Mouse (Mus musculus) cerebellum, adult 9-10 months (tissue): ENCODE data around the gene Pabpc4.
A peak's percentile ranks its signal among the peaks of the same experiment; 100 is the strongest.
"Not testable (repeated sequence)": the region's sequence is repeated elsewhere in the genome, so short reads cannot be mapped to it uniquely, and the experiment has no call there.

Experiments used
- DNase-seq: peaks from one replicate; pipeline ENCODE4 v3.0.0; 2022

Pabpc4 gene

DNA sequence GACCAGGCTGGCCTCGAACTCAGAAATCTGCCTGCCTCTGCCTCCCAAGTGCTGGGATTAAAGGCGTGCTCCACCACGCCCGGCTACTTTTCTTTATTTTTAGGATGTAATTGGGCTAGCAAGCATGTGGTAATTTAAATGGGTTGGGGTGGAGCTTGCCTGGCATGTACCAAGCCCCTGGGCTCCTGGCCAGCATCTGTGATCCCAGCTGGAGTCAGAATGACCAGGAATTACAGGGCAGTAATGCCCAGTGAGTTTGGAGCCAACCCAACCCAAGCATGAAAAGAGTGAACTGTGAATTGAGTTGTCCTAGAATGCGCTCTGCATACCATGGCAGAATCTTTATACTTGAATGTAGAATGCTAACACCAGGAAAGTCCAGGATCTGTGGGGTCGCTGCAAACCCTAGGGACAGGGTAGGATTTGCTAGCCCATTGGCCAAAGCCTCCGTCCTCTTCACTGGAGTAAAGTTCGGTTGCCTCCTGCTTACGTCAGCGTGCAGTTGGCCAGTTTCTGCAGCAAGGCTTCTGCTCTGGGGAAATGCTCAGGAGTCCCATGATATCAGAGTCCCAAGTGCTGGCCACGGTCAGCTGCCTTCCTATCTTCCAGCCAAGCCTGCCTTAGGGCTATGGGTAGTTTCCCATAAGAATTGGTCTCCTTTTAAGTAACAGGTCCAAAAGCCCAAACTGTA is 37.0 kb downstream of the Pabpc4 start:
- peak; percentile 64 for DNase-seq

DNA sequence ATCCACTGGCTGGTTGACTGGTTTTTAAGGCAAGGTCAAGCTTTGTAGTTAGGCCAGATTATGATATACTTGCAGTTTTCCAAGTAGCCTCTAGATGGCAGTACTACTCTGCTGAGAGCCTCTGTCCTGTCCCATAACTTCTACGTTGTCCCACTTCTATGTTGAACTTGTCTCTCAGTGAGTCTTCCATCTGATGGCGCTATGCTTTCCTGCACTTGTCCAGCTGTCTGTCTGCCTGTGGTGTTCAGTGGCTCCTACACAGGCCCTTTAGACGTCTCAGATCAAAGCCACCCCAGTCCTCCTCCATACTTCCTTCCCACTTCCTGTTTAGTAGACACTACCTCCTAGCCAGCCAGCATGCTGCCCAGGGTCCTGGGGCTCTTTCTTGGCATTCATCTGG is 43.6 kb downstream of the Pabpc4 start:
- peak; percentile 65 for DNase-seq

DNA sequence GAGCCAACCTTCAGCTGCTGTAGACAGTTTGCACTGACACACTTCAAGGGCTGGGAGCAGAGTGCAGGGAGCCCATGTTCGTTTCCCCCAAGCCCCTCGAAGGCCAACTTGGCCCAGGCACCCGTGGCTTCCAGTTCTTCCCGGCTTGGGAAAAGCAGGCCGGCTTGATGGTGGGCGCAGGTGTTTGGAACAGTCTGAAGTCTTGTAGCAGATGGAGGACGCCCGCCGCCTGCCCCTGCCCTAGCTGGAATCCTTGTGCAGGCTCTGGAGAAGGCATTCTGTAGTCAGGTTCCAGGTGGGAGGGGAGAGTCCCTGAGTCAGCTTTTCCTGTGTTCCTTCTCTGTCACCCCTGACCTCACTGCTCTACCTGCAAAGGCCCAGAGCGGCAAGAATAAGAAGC is 44.8 kb downstream of the Pabpc4 start:
- no peak for DNase-seq

DNA sequence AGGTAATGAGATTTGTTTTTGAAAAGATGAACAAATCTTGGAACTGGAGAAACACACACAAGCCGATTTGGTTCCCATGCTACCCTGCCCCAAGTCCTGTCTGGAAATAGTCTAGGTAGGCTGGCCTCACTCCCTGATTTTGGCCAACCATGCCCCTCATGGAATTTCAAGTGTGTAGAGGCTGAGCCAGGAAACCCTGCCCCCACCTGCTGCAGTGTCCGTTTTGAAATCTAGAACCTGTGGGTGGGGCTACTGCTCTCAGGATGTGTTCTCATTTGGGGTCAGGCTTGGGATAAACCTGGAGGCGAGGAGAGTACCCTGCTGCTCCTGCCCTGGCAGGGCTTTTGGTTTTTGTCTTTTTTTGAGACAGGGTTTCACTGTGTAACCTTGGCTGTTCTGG is 46.1 kb downstream of the Pabpc4 start:
- DNase-seq = no peak

DNA sequence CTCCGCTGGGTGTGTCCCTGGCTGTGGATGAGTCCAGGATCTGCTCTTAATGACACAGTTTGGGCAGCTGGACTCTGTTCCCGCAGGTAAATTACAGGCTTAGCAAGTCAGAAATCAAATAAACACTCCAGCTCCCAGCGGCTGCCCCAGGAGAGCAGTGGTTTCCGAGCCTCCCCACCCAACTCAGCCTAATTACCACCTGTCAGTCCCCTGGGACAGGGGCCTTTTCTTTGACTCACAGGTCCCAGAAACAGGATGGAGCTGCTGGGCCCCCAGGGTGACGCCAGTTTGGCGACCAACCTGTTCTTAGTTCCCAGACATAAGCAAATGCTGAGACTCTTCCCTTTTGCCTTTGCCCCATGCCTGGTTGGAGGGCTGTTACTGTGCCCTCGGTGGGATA is 49.7 kb downstream of the Pabpc4 start:
- DNase-seq = no peak

DNA sequence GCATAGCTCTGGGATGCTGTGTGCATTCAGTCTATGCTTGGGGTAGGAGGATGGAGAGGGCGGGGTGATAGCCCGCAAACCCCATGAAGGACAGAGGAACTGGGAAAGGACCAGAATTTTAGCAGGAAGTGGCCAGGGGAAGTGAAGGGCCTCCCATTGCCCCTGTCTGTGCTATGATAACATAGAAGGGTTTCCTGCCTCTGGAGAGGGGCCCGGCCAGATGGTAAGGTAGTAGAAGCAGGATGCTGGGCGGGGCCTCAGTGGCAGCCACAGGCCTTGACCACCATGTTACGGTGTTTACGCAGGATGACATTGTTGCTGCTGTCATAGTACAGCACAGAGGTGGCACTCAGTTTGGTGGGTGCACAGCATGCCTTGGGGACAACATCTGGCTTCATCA is 50.9 kb downstream of the Pabpc4 start:
- no peak for DNase-seq

DNA sequence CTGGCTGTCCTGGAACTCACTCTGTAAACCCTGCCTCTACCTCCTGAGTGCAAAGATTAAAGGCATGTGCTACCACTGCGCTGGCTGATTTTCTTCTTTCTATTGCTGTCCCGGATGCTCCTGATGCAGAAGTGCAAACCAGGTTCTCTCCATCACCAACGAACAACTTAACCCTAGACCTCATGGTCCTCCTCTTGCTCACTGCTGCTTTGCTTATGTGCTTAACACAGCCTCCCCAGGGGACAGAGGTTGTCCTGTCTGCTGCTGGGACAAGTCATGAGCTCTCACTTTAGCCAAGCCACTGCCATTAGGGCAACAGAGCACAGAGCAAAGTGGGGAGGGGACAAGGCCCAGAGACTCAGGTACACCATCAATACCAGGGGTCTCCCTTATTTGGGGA is 52.3 kb downstream of the Pabpc4 start:
- DNase-seq = no peak

DNA sequence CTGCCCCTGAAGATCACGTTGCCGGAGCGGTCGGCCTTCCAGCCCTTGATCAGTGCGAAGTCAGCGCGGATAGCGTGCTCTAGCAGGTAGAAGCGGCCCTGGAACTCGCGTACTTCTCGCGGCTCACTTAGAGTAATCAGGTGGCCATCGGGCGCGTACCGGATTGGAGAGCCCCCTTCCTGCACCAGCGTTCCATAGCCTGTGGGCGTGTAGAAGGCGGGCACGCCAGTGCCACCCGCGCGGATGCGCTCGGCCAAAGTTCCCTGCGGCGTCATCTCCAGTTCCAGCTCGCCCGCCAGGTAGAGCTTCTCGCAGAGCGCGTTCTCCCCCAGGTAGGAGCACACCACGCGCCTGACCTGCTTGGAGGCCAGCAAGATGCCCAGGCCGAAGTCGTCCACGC is 60.8 kb downstream of the Pabpc4 start:
- not testable (repeated sequence) for DNase-seq

DNA sequence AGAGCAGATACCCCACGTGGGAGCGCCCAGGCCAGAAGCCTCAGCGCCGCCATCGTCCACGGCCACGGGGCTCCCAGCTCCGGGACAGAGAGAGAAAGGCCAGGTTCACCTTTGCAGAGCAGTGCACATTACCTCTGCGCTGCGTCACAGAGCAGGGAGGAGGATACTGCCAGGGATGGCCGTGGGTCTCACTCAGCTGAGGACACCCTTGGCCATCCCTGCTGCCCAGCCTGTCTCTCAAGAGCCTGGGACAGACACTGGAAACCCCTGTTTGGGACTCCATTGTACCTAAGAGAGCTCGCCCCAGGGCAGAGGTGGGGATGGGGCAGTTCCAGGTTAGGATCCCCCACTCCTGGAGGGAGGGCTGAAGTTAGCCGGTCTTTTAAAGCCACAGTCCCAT is 61.4 kb downstream of the Pabpc4 start, which contains the start of gene Oxct2a:
Oxct2a (minus strand) TSS at position 101 of the 400 bp plus-strand sequence.
- DNase-seq = no peak

DNA sequence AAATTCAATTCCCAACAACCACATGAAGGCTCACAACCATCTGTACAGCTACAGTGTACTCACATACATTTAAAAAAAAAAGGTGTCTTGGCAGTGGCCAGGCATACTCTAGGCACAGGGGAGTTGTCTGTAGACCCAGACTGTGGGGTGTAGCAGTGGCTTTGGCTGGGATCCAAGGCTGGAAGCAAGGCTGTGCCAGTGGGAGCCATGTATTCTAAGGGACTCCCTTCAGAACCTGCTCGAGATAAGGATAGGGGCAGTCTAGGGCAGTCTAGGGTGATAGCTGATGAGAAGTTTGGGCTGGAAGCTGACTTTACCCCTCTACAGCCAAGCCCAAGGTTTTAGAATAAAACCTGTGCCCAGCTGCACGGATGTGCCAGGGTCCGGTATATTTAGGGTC is 63.9 kb downstream of the Pabpc4 start:
- no peak for DNase-seq

DNA sequence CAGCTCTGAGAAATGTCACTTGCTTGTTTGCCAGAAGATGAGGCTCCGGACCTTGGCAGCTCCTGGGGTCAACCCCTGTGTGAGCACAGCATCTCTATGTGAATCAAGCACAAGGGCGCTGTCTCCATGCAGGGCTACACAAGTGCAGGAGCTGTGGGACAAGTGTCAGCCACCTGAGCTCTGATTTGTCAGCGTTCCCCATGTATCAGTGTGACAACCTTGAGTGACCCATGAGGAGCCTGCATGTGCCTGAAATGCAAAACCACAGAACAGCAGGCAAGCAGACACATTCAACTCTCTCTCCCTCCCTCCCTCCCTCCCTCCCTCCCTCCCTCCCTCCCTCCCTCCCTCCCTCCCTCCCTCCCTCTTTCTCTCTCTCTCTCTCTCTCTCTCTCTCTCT is 65.5 kb downstream of the Pabpc4 start:
- DNase-seq = no peak

DNA sequence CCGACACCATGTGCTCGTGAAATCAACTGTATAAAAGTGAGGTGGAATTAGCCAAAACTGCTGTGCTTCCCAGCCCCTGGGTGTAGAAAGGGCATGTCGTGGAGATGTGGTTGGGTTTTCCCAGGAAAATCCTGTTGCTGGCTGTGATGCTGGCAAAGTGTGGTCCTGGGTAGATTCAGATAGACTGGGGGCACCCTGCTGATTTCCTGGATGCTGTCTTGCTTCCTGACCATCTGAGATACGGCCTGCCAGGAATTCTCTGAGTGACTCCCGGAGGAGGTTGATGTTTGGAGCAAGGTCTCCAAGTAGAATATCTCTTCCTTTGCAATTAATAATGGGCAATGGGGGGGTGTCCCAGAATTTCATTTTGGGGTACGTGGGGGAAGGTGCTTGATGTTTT is 66.8 kb downstream of the Pabpc4 start:
- peak; percentile 22 for DNase-seq

DNA sequence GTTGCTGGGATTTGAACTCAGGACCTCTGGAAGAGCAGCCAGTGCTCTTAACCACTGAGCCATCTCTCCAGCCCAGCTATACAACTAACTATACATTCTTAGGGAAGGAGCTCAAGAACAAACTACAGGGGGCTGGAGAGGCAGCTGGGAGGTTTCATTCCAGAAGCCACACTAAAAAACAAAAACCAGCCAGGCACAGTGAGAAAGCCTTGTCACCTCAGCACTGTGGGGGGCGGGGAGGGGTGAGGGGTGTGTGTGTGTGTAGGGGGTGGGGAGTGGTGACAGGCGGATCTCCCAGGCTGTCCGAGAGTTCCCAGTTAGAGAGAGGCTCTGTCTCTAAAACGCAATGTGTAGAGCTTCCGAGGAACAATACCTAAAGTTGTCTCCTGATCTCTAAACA is 69.2 kb downstream of the Pabpc4 start:
- no peak for DNase-seq

DNA sequence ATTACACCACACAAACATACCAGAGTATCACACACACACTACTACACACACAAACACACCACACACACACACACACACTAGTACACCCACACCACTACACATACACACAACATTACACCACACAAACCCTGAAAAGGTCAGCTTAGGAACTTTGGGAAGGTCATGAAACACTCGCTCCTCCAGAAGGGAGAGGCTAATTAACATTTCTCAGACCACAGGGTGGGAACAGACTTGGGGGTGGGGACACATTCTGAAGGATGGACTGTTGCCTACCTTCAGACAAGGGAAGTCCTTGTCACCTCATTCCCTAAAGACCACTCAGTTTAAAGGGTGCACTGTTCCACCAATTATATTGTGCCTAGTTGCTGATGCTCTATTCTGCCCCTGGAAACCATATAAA is 69.8 kb downstream of the Pabpc4 start:
- DNase-seq = not testable (repeated sequence)

DNA sequence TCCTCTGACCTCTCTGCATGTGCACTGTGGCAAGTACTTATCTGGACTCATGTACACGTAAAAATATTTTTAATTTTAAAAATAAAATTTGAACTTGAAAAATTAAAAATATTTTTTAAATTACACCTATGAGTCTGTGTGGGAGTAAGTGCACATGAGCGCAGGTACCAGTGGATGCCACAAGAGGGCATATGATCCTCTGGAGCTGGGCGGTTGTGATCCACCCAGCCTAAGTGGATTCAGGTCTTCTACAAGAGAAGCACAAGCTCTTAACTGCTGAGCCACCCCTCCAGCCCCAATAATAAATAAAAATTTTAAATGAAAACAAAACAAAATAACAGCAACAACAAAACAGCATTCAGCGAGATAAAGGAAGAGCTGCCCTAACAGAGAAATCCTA is 71.0 kb downstream of the Pabpc4 start:
- DNase-seq = no peak

DNA sequence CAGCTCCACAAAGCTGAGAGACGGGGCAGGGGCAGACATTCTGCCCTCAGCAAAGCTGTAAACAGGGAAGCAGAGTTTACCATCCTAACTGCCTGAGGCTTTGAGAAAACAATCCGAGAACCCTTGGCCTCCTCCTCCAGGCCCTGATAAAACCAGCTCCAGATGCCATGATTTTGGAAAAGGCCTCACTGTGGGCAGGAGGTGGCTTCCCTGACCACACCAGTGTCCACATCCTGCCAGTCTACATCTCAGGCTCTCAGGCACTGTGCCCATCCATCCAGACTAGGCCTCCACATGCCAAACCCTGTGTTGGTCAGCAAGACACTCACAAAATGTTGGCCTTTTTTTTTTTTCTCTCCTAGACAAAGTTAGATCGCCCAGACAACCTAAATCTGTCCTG is 72.0 kb downstream of the Pabpc4 start:
- no peak for DNase-seq

DNA sequence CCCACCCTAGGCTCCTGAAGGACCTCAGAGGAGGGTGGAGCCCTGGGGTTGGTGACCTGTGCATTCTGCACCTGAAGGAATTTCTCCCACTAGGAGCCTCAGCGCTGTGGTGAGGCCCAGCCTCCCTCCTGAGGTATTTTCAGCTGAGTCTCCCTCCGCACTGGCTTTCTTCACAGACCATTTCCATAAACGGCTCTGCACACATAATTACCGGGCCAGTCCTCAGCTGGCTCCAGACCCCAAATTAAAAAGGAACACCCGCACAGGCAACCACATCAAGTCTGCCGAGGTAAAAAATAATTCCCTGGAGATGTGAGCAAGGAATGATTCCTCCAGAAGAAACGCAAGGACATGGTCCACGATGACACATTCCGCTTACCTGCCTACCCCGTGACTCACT is 73.1 kb downstream of the Pabpc4 start:
- DNase-seq = not testable (repeated sequence)

DNA sequence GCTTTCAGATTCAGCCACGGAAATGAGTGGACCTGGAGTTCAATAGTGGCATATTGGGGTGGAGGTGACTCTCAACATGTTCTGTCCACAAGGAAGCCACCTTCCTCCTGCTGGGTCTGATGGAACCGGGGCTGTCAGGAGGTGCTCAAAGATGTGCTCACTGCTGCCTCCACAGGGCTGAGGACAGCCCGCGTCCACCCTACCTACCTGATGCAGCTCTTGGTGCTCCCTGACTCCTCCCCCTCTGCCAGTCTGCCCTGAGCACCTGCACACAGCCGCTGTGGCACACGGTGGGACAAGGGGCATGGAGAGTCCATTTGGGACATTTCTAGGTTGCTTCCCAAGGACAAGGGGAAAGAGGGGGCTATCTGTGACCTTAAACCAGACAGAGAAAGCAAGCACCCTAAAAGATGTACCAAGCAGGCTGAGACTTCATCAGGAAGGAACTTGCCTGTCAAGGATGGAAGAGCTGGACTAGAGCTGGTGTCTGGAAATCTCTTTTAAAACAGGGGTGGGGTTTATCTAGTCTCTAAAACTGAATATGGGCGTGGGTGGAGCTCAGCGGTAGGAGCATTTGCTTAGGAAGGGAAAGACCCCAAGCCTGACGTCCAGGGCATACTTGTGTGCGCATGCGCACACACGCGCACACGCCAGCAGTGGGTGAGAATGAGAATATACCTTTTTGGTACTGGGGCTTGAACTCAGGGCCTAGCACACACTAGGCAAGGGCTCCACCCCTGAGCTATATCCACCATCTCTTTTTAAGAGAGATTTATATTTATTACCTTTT is 73.8 kb downstream of the Pabpc4 start:
- DNase-seq = no peak

DNA sequence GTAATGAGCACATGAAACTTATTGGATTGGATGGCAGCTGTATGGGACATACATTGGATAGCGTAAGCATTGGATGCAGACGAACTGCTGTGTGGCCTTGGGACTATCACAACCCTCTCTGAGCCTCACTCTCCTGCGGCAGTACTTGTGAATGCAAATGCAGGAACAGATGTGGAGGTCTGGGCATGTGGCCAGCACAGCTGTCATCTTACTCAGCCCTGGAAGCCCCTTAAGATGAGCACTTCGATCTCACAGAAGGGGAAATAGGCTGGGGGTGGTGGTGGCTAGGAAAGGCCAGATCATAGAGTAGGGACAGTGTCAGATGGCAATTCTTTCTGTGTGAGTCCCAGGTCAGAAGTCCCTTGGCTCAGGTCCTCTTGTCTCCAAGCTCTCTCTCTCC is 75.5 kb downstream of the Pabpc4 start:
- DNase-seq = no peak

DNA sequence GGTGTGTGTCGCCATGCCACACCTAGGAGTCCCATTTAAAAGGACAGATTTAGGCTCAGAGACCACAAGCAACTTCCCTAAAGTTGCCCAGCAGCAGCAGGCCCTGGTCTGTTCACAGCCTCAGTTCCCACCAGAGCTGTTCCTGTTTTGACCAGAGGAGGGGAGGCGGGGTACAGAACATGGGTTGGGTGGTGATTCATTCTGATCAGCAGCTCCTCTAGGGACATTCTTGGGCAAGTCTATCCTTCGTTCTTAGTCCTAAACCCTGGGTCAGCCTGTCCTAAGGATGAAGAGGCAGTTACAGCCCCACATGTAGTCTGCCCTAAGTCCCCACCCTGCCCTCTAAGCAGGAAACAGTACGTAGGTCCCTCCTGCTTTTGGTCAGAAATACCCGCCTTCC is 78.1 kb downstream of the Pabpc4 start:
- no peak for DNase-seq

DNA sequence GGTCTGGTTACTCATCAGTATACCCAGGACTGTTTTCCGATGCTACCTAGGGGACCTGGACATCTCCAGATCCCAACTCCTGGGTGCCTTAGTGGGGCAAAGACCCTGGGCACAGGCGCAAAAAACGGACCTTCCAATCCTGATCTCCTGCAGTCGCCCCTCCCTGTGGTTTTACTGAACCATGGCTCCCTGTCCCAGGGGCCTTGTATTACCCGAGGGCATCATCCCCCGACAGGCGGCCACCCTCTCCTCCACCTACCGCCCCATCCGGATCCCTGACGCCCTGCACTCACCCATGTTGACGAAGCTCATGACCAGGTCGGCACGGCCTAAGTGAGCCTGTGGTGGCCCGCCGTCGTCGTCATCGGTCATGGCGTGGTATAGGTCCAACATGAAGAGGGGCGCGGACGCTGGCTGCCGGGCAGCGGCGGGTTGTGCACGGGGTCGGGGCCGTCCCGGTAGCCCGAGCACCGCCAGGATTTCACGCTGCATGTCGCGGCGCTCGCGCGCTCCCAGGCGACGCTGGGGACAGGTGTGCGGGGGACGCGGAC is 80.0 kb downstream of the Pabpc4 start:
- DNase-seq = no peak

DNA sequence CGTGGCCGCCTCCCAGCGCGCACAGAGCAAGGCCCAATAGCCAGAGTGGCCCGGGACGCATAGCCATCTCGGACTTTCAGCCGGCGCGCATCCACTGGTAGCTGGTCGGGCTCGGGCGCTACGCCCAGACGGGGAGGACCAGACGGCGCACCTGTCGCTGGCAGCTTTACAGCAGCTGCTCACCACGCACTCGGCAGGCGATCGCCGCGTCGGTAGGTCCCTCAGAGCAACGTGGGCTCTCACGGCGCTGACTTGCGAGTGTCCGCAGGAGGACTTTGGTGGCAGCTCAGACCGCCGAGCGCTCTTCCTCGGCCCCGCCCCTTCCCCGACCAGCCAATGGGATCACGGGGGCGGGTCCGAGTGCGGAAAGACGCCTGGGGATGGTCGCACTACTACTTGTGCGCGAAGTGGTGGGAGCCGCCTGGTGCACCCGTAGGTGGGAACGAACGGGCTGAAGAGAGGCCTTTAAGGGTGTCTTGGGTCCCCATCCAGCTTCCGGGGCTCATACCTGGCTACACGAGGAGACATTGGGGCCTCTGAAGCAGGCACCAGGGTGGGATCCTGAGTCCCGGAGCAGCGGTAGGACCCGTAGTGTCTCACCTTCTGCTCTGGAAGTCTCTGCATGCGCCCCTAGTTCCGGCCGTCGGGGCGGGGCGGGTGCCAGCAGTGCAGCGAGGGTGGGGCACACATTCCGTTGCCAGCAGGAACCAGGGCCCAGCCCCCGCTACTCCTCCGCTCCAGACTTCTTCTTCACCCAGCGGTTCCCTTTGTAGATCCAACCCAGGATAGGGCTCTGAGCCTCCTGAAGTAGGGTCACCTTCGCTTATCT is 80.7 kb downstream of the Pabpc4 start, which contains the start of gene Bmp8a:
Bmp8a (minus strand) TSS at position 611 of the 829 bp plus-strand sequence.
- peak; percentile 14 for DNase-seq

DNA sequence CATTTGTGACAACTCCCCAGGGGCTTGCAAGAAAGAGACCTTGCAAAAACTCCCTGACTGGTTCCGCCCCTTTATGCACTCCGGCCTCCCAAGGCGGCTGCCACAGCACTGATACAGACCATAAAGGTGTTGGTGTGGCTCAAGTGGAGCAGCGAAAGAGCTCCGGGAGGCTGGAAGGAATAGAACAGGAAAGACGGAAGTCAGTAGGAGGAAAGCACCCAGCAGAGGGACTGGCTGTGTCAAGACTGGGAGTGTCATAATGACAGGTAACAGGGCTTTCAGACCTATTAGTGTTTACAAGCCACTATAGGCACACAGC is 81.3 kb downstream of the Pabpc4 start:
- no peak for DNase-seq
